Mouse (Mus musculus): ENCODE data around the gene Mcrip1. TPM values are rescaled to one million over a fixed set of nuclear protein-coding genes. Genes with fewer than 3 reads are reported as not detected.

The Mcrip1 gene
- total RNA-seq, 2 experiments from 2014 or later, result 73.4 to 91.7 TPM

- DNase-seq (ENCODE audit: low spot score in 2 of 2), result no peak
- intact Hi-C loops (cut with DNase I), result no loop called here
Observed at GRCm38 (mm10) chr11:120498226-120498625, 51.3 kb downstream of the Mcrip1 start.

GRCm38 (mm10) chr11:120497436-120497835, 52.1 kb downstream of the Mcrip1 start:
- intact Hi-C loops (cut with DNase I), result no loop called here
- no peak for DNase-seq (ENCODE audit: low spot score in 2 of 2)

- intact Hi-C loops (cut with DNase I), result no loop called here
- no peak for DNase-seq (ENCODE audit: low spot score in 2 of 2)
Observed at GRCm38 (mm10) chr11:120493911-120494310, 55.6 kb downstream of the Mcrip1 start.

GRCm38 (mm10) chr11:120493351-120493750, 56.2 kb downstream of the Mcrip1 start:
- intact Hi-C loops (cut with DNase I), result no loop called here
- DNase-seq (ENCODE audit: low spot score in 2 of 2), result no peak

Other genes starting within 250 kb of the Mcrip1 start
- gene Actg1, start 201.2 kb downstream of the Mcrip1 start, total RNA-seq (2021), result 1,000 to 10,000 TPM; 1,144 to 1,299 TPM
- under 1 TPM; 0.25 to 0.72 TPM for gene Fscn2, start 188.2 kb downstream of the Mcrip1 start, total RNA-seq (2021)
- 10 to 100 TPM; 12.8 to 16.4 TPM for gene Faap100, start 171.0 kb downstream of the Mcrip1 start, total RNA-seq (2021)
- 10 to 100 TPM; 65.3 to 77.0 TPM for gene Nploc4, start 112.0 kb downstream of the Mcrip1 start, total RNA-seq (2021)
- gene Tspan10, start 107.1 kb downstream of the Mcrip1 start, total RNA-seq (2021), result 1 to 10 TPM in 1 of 2 experiments, not detected in 1; 1.8 TPM
- gene Pde6g, start 96.2 kb downstream of the Mcrip1 start, total RNA-seq (2021), result under 1 TPM; 0.37 to 0.66 TPM
- gene Oxld1, start 91.7 kb downstream of the Mcrip1 start, total RNA-seq (2021), result 10 to 100 TPM; 14.3 to 20.6 TPM
- gene Ccdc137, start 91.6 kb downstream of the Mcrip1 start, total RNA-seq (2021), result 10 to 100 TPM; 19.9 to 29.4 TPM
- 10 to 100 TPM; 49.3 to 55.0 TPM for gene Arl16, start 82.1 kb downstream of the Mcrip1 start, total RNA-seq (2021)
- gene Mrpl12, start 65.1 kb downstream of the Mcrip1 start, total RNA-seq (2021), result 10 to 100 TPM; 75.6 to 78.5 TPM
- gene Slc25a10, start 57.9 kb downstream of the Mcrip1 start, total RNA-seq (2021), result 10 to 100 TPM; 18.2 to 21.9 TPM
- gene Gcgr, start 19.0 kb downstream of the Mcrip1 start, total RNA-seq (2021), result not detected
- gene Ppp1r27, start 1.4 kb upstream of the Mcrip1 start, total RNA-seq (2021), result not detected
- 100 to 1,000 TPM; 122 to 126 TPM for gene P4hb, start 23.5 kb upstream of the Mcrip1 start, total RNA-seq (2021)
- gene Arhgdia, start 31.9 kb upstream of the Mcrip1 start, total RNA-seq (2021), result 100 to 1,000 TPM; 304 to 344 TPM
- 10 to 100 TPM; 59.7 to 67.5 TPM for gene Alyref, start 48.6 kb upstream of the Mcrip1 start, total RNA-seq (2021)
- 10 to 100 TPM; 91.4 to 99.7 TPM for gene Anapc11, start 48.7 kb upstream of the Mcrip1 start, total RNA-seq (2021)
- gene Npb, start 58.8 kb upstream of the Mcrip1 start, total RNA-seq (2021), result 1 to 10 TPM in 1 of 2 experiments, not detected in 1; 1.2 TPM
- 100 to 1,000 TPM; 115 to 135 TPM for gene Pcyt2, start 68.2 kb upstream of the Mcrip1 start, total RNA-seq (2021)
- 10 to 100 TPM; 37.8 to 43.3 TPM for gene Sirt7, start 75.5 kb upstream of the Mcrip1 start, total RNA-seq (2021)
- 100 to 1,000 TPM in 1 of 2 experiments, 10 to 100 TPM in 1; 76.5 to 103 TPM for gene Mafg, start 83.9 kb upstream of the Mcrip1 start, total RNA-seq (2021)
- gene Pycr1, start 94.0 kb upstream of the Mcrip1 start, total RNA-seq (2021), result 1 to 10 TPM; 2.9 to 3.9 TPM
- 10 to 100 TPM in 1 of 2 experiments, 1 to 10 TPM in 1; 8.2 to 11.9 TPM for gene Myadml2, start 98.4 kb upstream of the Mcrip1 start, total RNA-seq (2021)
- gene Notum, start 111.4 kb upstream of the Mcrip1 start, total RNA-seq (2021), result 1 to 10 TPM; 5.6 to 6.6 TPM
- 10 to 100 TPM; 53.1 to 56.9 TPM for gene Aspscr1, start 123.2 kb upstream of the Mcrip1 start, total RNA-seq (2021)
- gene Cenpx, start 164.0 kb upstream of the Mcrip1 start, total RNA-seq (2021), result 10 to 100 TPM; 18.1 to 19.2 TPM
- gene Lrrc45, start 164.2 kb upstream of the Mcrip1 start, total RNA-seq (2021), result 10 to 100 TPM; 41.9 to 66.1 TPM
- 10 to 100 TPM; 34.7 to 39.9 TPM for gene Rac3, start 171.7 kb upstream of the Mcrip1 start, total RNA-seq (2021)
- gene Dcxr, start 177.6 kb upstream of the Mcrip1 start, total RNA-seq (2021), result 10 to 100 TPM in 1 of 2 experiments, 1 to 10 TPM in 1; 8.7 to 10.3 TPM
- gene Cbr2, start 182.4 kb upstream of the Mcrip1 start, total RNA-seq (2021), result 1 to 10 TPM in 1 of 2 experiments, under 1 TPM in 1; 0.32 to 1.6 TPM
- gene Hmga1b, start 213.1 kb upstream of the Mcrip1 start, total RNA-seq (2021), result 10 to 100 TPM; 23.4 to 34.8 TPM
- gene Rfng, start 234.5 kb upstream of the Mcrip1 start, total RNA-seq (2021), result 10 to 100 TPM; 63.7 to 65.9 TPM
- 100 to 1,000 TPM; 130 to 153 TPM for gene Gps1, start 234.5 kb upstream of the Mcrip1 start, total RNA-seq (2021)
- 10 to 100 TPM; 39.4 to 42.4 TPM for gene Dus1l, start 246.7 kb upstream of the Mcrip1 start, total RNA-seq (2021)